Mouse (Mus musculus) cortical plate, adult 2 months (tissue): ENCODE results near the gene Fgfr2. TPM values are rescaled to one million over a fixed set of nuclear protein-coding genes. Genes with fewer than 3 reads are reported as not detected.

Experiments used
- H3K27ac ChIP-seq: fragments of 200-500 bp; 2 replicates; pipeline ENCODE4 v1.5.1; 2012; ENCODE audit warnings: low read length, control low read depth, inconsistent platforms; ENCODE audit not compliant: insufficient read depth
- H3K4me1 ChIP-seq: fragments of 200-500 bp; 2 replicates; pipeline ENCODE4 v1.6.1; 2011; ENCODE audit warnings: low read length; ENCODE audit not compliant: control insufficient read depth, insufficient read depth
- H3K4me3 ChIP-seq: fragments of 200-500 bp; 2 replicates; pipeline ENCODE4 v1.5.1; 2011; ENCODE audit warnings: mild to moderate bottlenecking, low read length, control low read depth; ENCODE audit not compliant: insufficient read depth
- CTCF ChIP-seq: fragments of 200-500 bp; IDR thresholded peaks from 2 replicates; pipeline ENCODE4 v1.5.1; 2011; ENCODE audit warnings: mild to moderate bottlenecking, control low read depth, low read length; ENCODE audit not compliant: insufficient read depth; ENCODE audit errors: extremely low read depth
- POLR2A ChIP-seq: fragments of 200-500 bp; IDR thresholded peaks from 2 replicates; pipeline ENCODE4 v1.6.1; 2011; ENCODE audit warnings: mild to moderate bottlenecking, low read length, control low read depth; ENCODE audit not compliant: insufficient read depth; ENCODE audit errors: extremely low read depth
- polyA plus RNA-seq: library from polyadenylated mRNA; depleted of rRNA; stranded (reverse); fragments of >200 nt; gene quantifications from 2 replicates; pipeline ENCODE4 v1.2.3, GENCODE M21; 2012

Gene Fgfr2
- polyA plus RNA-seq, 1 experiment: 50.4 TPM

GRCm38 (mm10) chr7:132368859-132369258 is 754.3 kb downstream of the Fgfr2 start:
- Histone ChIP-seq H3K4me1 (peaks cover 4% of the 10 kb centered on the region), H3K27ac (no peak overlapping the region), H3K4me3 (no peak overlapping the region)
- TF ChIP-seq POLR2A (no peak), CTCF (no peak)

- H3K4me3 ChIP-seq: no peak overlapping the region
- TF ChIP-seq POLR2A (no peak), CTCF (no peak)
- H3K4me1 ChIP-seq: peaks cover 4% of the 10 kb centered on the region
- no peak overlapping the region for H3K27ac ChIP-seq
Measured at GRCm38 (mm10) chr7:132367344-132367743, 755.8 kb downstream of the Fgfr2 start.

DNA sequence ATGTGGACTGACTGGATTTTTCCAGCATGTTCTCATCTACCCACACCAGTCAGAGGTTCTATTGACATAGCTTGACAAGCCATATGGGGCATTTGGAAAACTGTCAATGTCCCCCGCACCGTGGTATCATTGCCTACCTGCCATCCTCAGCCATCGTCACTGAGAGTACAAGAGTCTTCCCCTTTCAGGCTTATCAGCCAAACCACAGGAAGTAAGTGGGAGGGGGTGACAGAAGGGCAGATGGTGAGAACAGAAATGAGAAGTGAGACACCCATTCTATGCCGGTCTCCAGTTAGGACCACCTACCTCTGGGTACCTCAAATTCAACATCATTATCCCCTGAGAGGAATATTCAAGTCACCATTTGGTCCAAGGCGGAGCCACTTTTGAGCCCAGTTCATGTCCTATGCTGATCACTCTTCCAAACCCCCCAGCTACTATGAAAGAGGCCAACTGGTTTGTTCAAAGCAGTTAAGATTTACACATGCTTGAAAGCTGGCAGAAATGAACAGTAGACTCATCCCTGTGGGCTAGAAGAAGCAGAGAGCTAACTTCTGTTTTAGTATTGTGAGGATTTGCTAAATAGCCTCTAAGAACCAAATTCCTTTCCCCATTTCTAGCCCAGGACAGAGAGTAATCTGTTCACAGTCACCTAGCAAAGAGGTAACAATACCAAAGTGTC is 757.3 kb downstream of the Fgfr2 start:
- Histone ChIP-seq H3K27ac (no peak overlapping the region), H3K4me1 (peaks cover 4% of the 10 kb centered on the region), H3K4me3 (no peak overlapping the region)
- TF ChIP-seq CTCF: no peak
- no peak for TF ChIP-seq POLR2A

GRCm38 (mm10) chr7:132365111-132365510 is 758.0 kb downstream of the Fgfr2 start:
- Histone ChIP-seq H3K4me3 (no peak overlapping the region), H3K4me1 (peaks cover 4% of the 10 kb centered on the region), H3K27ac (no peak overlapping the region)
- TF ChIP-seq POLR2A (no peak), CTCF (no peak)

DNA sequence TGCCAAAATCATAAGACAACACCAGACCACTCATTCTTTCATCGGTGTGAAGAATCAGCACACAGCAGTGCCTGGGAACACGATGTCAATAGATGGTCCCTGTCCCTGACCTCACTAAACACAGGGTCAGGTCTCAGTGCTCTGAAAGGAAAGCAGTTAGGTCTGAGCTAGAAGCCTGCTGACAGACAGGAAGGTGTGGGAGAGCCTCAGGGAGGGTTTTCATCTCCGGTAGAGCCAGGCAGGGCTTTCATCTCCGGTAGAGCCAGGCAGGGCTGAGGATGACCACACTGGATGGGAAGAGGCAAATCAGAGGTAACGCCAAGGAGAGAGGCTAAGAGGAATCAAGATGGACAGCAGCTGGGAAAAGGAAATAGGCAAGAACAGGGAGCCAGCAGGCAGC is 758.6 kb downstream of the Fgfr2 start:
- Histone ChIP-seq H3K4me1 (peaks cover 4% of the 10 kb centered on the region), H3K4me3 (no peak overlapping the region), H3K27ac (no peak overlapping the region)
- no peak for TF ChIP-seq POLR2A
- TF ChIP-seq CTCF: no peak

DNA sequence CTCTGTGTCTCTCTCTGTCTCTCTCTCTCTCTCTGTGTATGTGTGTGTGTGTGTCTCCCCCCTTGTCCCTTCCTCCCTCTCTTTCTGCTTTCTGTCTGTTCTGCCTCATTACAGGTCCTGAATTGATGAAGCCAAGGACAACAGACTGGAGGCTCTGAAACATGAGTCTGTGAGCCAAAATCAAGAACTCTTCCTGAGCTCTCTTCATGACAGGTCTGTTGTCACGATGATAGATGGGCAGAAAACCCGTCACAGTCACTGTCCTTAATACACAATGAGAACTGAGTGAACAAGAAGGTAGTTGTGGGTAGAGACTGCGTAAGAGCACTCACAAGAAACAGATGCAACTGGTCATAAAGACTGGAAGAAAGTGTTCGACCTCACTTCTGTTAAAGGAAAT is 762.8 kb downstream of the Fgfr2 start:
- TF ChIP-seq CTCF: no peak
- no peak for TF ChIP-seq POLR2A
- Histone ChIP-seq H3K4me1 (peaks cover 2% of the 10 kb centered on the region), H3K27ac (no peak overlapping the region), H3K4me3 (no peak overlapping the region)

DNA sequence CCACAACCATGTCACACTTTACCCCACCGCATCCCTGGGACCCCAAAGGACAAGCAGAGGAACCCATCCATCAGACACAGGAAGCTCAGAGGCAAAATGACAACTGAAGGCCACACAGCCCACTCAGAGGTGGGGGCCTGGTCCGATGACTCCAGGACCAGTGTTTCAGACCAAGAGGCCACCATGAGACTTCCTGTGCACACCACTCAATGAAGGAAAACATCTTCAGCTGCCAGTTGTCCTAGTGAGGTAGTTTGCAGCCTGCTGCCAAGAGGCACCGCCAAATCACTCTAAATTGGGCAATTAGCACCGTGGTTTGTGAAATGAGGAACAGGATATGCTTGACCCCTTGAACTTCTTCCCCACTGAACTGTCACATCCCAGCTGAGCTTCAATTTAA is 764.4 kb downstream of the Fgfr2 start:
- peaks cover 2% of the 10 kb centered on the region for H3K4me1 ChIP-seq
- no peak for TF ChIP-seq POLR2A
- no peak for TF ChIP-seq CTCF
- H3K27ac ChIP-seq: no peak overlapping the region
- H3K4me3 ChIP-seq: no peak overlapping the region

- Histone ChIP-seq H3K4me3 (no peak overlapping the region), H3K4me1 (peaks cover 2% of the 10 kb centered on the region), H3K27ac (no peak overlapping the region)
- TF ChIP-seq CTCF: no peak
Measured at GRCm38 (mm10) chr7:132358250-132358649, 764.9 kb downstream of the Fgfr2 start.

DNA sequence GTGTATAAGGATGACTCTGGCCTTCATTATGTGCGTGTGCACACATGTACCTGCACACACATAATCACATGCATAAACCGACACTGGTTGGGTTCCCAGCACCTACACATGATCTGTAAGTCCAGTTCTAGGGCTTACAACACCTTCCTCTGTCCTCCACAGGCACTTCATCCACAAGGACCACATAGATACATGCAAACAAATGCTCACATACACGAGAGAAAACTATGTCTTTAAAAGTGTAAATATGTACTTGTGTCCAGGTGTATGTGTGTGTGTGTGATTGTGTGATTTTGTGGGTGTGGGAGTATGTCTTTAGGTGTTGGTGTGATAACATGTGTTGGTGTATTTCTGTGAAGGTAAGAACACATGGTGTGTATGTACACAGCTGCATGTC is 765.3 kb downstream of the Fgfr2 start:
- Histone ChIP-seq H3K4me3 (no peak overlapping the region), H3K4me1 (peaks cover 2% of the 10 kb centered on the region), H3K27ac (no peak overlapping the region)
- TF ChIP-seq CTCF (no peak), POLR2A (no peak)
